Mouse (Mus musculus) neural tube, embryonic 10.5 days (tissue): ENCODE measurements around the gene Megf6.
A peak's percentile ranks its signal among the peaks of the same experiment; 100 is the strongest.

Experiments
- DNase-seq: peaks from one replicate; pipeline ENCODE4 v3.0.0-alpha.2; 2017; ENCODE audit warnings: low spot score; ENCODE audit errors: extremely low spot score

The Megf6 gene

DNA sequence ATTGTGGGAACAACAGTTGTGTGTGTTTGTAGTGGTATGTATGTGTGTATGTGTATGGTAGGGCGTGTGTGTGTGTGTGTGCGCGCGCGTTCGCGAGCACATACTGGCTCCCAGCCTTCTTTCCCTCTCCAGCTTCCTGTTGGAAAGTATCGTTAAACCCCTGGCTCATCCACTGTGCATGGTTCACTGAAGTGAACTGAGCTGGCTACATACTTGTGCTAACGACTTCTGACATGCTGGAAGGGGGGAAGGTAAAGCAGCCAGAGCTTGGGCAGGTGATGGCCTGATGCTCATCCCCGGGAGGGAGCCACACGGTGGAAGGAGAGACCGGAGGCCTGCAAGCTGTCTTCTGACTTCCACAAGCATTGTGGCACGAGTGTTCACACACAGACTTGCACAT lies 40.9 kb downstream of the Megf6 start:
- no peak for DNase-seq

DNA sequence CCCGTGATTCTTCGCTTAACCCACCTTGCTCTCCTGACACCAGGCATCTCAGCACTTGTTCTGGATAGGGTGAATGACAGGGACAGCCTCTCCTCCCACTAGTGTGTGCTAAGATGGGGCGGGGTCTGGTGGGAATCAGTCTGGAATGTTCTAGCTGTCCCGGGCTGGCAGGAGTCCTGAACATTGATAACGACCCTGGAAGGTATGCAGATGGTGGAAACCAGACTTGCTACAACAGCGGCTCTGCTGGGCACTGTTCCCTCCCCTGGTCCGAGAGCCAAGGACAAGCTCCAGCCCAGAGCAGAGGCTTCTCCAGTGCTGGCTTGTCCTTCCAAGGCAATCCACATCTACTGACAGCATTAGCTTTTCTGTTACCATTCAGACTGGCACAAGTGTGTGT lies 43.1 kb downstream of the Megf6 start:
- no peak for DNase-seq

DNA sequence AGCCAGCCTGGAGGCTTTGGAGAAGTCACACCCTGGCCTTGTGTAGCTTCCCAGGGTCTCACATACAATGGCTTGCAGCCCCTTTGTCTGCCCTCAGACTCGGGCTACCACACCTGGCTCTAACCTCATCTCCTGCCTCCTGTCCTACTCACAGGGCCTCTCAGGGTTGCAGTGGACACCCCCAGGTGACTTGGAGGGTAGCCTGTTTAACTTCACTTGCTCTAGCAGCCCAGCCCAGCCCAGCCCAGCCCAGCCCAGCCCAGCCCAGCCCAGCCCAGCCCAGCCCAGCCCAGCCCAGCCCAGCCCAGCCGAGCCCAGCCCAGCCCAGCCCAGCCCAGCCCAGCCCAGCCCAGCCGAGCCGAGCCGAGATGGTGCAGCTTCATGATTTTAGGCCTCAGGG lies 43.5 kb downstream of the Megf6 start:
- DNase-seq = no peak

DNA sequence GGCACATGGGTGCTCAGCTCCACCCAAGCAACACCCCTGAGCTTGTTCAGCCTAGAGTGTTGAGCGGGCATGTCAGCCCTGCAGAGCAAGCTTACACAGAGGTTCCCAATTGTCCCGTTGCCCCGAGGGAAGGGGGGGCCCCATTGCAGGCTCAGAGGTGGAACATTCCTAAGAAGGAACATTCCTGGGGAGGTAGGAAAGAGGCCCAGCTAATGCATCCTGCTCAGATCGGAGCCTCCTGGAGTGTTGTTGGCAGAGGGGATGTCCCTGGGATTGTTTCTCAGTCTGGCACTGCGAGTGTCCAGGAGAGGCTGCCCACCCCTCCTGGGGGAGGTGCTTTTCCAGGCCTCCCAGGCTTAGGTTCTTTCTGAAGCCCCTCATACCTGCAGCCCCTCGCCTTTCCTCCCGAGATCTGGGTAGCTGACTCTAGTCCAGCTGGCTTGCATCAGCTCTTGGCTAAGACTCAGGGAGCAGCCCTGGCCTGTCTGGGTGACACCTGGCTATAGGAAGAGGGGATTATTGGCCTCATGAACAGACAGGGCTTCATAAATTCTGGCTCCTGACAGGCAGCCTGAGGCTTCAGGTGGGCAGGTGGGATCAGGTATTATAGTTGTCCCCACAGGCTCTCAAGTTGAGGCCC lies 47.3 kb downstream of the Megf6 start:
- no peak for DNase-seq

DNA sequence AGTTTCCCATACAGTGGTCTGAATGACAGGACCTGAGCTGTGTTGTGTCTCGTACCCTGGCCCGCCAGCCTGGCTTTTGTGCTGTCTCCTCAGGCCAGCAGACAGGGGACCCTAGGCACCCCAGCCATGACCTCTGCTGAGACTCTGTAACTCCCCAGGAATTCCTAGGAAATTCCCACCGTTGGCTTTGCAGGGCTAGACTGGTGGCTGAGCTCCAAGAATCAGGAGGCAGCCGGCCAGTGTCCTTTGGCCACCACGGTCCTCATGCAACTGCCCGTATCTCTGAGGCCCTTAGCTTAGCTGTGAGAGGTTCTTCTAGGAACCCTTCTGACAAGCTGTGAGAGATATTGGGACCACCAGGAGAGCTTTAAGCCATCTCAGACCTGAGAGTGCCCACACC lies 52.2 kb downstream of the Megf6 start:
- no peak for DNase-seq

GRCm38 (mm10) chr4:154224267-154224969 lies 53.9 kb downstream of the Megf6 start:
- DNase-seq = peak; percentile 54

GRCm38 (mm10) chr4:154224970-154225309 lies 54.4 kb downstream of the Megf6 start:
- no peak for DNase-seq

DNA sequence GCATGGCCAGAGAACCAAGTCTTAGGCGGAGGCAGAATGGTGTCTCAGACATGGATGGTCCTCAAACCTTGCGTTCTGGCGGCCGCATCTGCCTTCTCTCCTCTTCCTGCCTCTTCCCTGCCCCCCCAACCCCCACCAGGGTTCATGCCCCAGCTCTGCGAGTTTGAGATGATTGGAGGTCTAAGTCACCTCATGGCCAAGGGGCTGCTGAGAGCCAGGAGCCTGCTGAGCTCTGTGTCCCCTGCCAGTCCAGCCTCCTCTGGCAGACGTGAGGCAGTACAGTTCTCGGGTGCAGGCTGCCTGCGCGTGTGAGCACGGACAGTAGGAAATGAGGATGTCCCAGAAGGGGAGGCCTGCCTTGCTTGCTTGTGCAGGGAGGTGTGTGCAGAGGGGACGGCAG lies 56.1 kb downstream of the Megf6 start:
- DNase-seq = no peak

GRCm38 (mm10) chr4:154228336-154228735 lies 57.8 kb downstream of the Megf6 start:
- no peak for DNase-seq

- DNase-seq = no peak
Observed at GRCm38 (mm10) chr4:154229569-154229968, 59.0 kb downstream of the Megf6 start.

DNA sequence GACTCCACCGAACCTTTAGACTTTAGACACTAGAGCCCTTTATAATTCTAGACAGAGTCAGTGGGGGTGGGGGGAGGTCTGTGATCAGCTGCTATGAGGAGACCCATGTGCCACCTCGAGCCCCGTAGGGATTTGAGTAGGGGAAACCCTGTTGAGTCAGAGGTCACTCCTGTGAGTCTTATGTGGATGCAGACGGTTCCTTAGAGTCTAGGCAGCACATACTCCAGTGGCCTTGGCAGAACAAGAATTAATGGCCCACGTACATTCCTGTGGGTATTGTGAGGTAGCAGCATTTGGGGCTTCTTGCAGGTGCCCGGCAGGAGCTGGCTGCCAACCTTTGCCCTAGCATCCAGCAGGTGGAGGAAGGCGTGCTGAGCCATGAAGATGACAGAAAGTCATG lies 60.9 kb downstream of the Megf6 start:
- DNase-seq = no peak

- no peak for DNase-seq
Observed at GRCm38 (mm10) chr4:154232295-154232694, 61.8 kb downstream of the Megf6 start.

DNA sequence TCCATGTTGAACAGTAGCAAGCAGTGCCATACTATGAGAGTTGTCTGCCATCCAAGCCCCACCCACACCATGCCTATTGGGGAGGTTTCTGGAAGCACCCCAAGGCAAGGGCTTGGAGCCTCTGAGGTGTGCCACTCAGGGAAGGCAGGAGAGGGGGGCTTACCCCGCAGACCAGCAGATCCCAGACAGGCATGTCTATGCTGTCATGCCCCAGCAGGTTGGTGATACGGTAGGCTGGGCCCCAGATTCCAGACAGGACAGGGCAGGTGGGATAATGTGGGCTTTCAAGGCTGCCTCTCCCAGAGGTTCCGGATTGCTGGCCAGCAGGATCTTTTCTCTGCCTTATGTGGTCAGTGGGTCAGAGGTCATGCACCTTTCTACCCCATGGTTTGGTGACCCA lies 65.5 kb downstream of the Megf6 start:
- DNase-seq = no peak

GRCm38 (mm10) chr4:154236893-154237292 lies 66.4 kb downstream of the Megf6 start:
- DNase-seq = no peak

- DNase-seq = peak; percentile 27
Observed at GRCm38 (mm10) chr4:154237306-154237705, 66.8 kb downstream of the Megf6 start.

GRCm38 (mm10) chr4:154239199-154239598 lies 68.7 kb downstream of the Megf6 start:
- DNase-seq = no peak

GRCm38 (mm10) chr4:154240608-154241007 lies 70.1 kb downstream of the Megf6 start:
- no peak for DNase-seq

DNA sequence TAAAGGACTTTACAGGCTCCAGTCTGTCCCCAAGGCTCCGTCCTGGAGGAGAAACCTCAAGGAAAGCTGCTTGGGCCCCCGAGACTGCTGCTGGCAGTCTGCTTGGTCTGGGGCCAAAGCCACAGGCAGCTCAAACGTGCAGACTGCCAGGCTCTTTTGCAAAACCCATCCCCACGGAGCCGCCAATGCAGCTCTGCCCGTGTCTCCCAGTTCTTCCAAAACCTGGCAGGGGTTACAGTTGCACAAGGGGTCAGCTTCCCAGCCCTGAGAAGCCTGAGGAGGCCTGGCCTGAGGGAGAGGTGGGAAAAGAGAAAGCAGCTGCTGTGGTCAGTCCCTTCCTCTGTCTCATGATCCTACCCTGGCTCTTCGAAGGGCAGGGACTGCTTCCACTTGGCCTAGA lies 74.8 kb downstream of the Megf6 start:
- no peak for DNase-seq

- DNase-seq = peak; percentile 98
Observed at GRCm38 (mm10) chr4:154246115-154247040, 75.8 kb downstream of the Megf6 start.

GRCm38 (mm10) chr4:154247207-154248091 lies 76.9 kb downstream of the Megf6 start:
- DNase-seq = no peak

DNA sequence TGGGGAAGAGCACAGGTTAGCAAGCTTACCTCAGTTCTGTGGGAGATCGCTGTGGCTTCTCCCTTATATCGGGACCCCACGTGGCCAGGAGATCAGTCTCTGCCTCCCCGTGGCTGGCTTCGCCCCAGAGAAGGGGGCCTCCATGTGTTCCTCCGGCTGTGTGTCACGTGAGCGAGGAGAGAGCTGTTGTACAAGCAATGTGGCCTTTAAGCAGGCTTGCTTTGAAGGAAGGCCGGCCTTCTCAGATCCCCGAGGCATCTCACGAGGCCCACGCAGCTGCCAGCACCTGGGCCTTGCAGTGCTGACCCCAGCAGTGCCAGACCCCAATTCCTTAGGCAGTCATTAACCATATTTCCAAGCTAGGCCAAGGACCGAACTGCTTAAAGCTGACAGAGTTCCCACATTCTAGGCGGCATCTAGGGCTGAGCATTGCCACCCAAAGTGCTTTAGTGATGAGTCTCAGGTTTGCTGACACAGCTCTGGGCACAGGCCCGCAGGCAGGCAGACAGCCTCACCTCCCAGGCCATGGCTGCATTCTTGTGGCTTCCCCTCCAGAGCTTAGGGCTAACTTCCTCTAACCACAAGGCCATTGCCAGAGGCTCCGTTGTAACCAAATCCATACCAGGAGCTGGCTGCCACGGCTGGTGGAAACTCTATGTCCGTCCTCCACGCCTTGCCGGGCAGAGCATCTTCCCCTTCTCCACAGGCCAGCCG lies 77.7 kb downstream of the Megf6 start:
- DNase-seq = no peak
